Mouse (Mus musculus) kidney, postnatal 0 days (tissue): ENCODE results near the gene Cpe. TPM values are rescaled to one million over a fixed set of nuclear protein-coding genes. Genes with fewer than 3 reads are reported as not detected.

Experiments used
- ATAC-seq: fragments of 200-750 bp; cut with Nextera tagmentation; replicated peaks from 2 replicates; pipeline ENCODE4 v1.8.0; 2017; ENCODE audit warnings: low read depth, moderate number of reproducible peaks, moderate TSS enrichment, moderate library complexity; ENCODE audit not compliant: low FRiP score
- DNase-seq: peaks from one replicate; pipeline ENCODE4 v3.0.0-alpha.2; 2016; ENCODE audit warnings: low spot score
- H3K27ac ChIP-seq: fragments of 300-500 bp; sonication (generic); 2 replicates; pipeline ENCODE4 v1.5.1; 2014; ENCODE audit warnings: mild to moderate bottlenecking
- H3K27me3 ChIP-seq: fragments of 300-500 bp; sonication (generic); 2 replicates; pipeline ENCODE4 v1.6.1; 2014; ENCODE audit warnings: low read length, mixed read lengths; ENCODE audit not compliant: insufficient read depth
- H3K36me3 ChIP-seq: fragments of 300-500 bp; sonication (generic); 2 replicates; pipeline ENCODE4 v1.6.1; 2014; ENCODE audit warnings: low read length, mixed read lengths; ENCODE audit not compliant: insufficient read depth
- H3K4me1 ChIP-seq: fragments of 300-500 bp; sonication (generic); replicated peaks from 2 replicates; pipeline ENCODE4 v1.6.1; 2014; ENCODE audit warnings: antibody characterized with exemption, low read length, mixed read lengths; ENCODE audit not compliant: insufficient read depth
- H3K4me2 ChIP-seq: fragments of 300-500 bp; sonication (generic); 2 replicates; pipeline ENCODE4 v1.6.1; 2014; ENCODE audit warnings: mild to moderate bottlenecking, low read length, moderate library complexity, mixed read lengths
- H3K4me3 ChIP-seq: fragments of 300-500 bp; sonication (generic); replicated peaks from 2 replicates; pipeline ENCODE4 v1.5.1; 2014; ENCODE audit warnings: low read depth, low read length
- H3K9ac ChIP-seq: fragments of 300-500 bp; sonication (generic); 2 replicates; pipeline ENCODE4 v1.6.1; 2014; ENCODE audit warnings: low read depth, low read length
- H3K9me3 ChIP-seq: fragments of 300-500 bp; sonication (generic); replicated peaks from 2 replicates; pipeline ENCODE4 v1.6.1; 2016; ENCODE audit warnings: low read length, inconsistent platforms, mixed read lengths
- CTCF ChIP-seq: IDR thresholded peaks from 2 replicates; pipeline ENCODE4 v1.5.1; 2016; ENCODE audit warnings: antibody characterized with exemption, low read depth, mild to moderate bottlenecking, moderate library complexity
- WGBS: fragments of 180-500 bp; shearing (Covaris S2); extraction: QIAGEN DNeasy Blood & Tissue Kit; methylation state at CpG from one replicate; pipeline ENCODE4 v1.1.7; 2014; 5-methylcytosine and 5-hydroxymethylcytosine counted together
- polyA plus RNA-seq: library from polyadenylated mRNA; unstranded; fragments of >200 nt; fragmentation: Nextera tagmentation; extraction: Ambion mirVana; gene quantifications from 2 replicates; pipeline ENCODE4 v1.2.1, GENCODE M21; 2015

Cpe gene
- polyA plus RNA-seq, 1 experiment from 2014 or later: 115 TPM

DNA sequence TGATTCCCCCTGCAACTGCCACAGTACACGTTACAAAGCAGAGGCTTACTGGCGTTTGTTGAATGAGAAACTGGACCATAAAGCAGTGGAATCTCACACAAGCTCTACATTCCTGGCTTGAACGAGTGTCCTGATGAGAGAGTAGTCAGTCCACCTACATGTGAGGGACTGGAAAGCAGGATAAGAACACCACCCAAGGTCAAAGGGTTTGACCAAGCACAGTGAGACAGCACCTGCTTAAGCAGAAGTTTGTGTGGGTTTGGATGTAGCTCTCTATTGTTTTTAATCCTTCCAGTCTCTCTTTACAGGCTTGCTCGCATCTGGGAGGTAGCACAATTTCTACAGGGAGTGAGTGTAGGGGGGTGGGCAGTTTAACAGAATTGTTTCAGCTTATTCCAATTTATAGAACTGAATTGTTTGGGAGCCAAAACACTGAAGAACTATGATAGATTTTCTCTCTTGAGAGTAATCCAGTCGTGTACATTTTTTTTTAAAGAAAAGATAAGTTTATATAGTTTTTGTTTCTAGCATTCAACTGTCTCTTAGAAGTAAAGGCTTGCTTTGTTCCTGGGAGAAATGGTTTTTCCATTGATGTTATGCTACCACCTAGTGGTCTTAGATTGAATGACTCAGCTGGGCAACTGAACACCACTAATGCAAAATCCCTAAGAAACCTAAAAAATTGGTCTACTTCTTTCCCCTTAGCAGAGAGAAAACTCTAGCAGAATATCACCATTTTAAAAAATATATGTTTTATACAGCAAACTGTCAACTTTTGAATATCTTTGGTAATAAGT lies 144.6 kb downstream of the Cpe start:
- Histone ChIP-seq H3K9me3 (no peaks in the 10 kb centered on the region), H3K4me2 (no peak overlapping the region), H3K27ac (no peak overlapping the region), H3K4me3 (no peak overlapping the region), H3K27me3 (no peaks in the 10 kb centered on the region), H3K36me3 (no peaks in the 10 kb centered on the region), H3K4me1 (no peaks in the 10 kb centered on the region), H3K9ac (no peak overlapping the region)
- no peak for ATAC-seq
- WGBS: 30% methylated on average over 5 of the region's 5 CpGs
- DNase-seq: peak; percentile 82
- TF ChIP-seq CTCF: peak; percentile 92

GRCm38 (mm10) chr8:64543441-64543840 lies 149.4 kb downstream of the Cpe start:
- Histone ChIP-seq H3K36me3 (no peaks in the 10 kb centered on the region), H3K9ac (no peak overlapping the region), H3K27me3 (no peaks in the 10 kb centered on the region), H3K9me3 (no peaks in the 10 kb centered on the region), H3K4me3 (no peak overlapping the region), H3K4me1 (no peaks in the 10 kb centered on the region), H3K4me2 (no peak overlapping the region), H3K27ac (no peak overlapping the region)
- ATAC-seq: no peak
- no peak for DNase-seq
- no peak for TF ChIP-seq CTCF
- 92% methylated on average over 7 of the region's 7 CpGs for WGBS

Other genes with a start within 250 kb of the Cpe start
- gene Msmo1, start 40.7 kb upstream of the Cpe start, polyA plus RNA-seq: 87.4 and 91.2 TPM in 2 replicates
- gene Klhl2, start 157.0 kb upstream of the Cpe start, polyA plus RNA-seq: 18.2 and 20.9 TPM in 2 replicates